Mouse (Mus musculus): ENCODE measurements around the gene Prdm10. TPM values are rescaled to one million over a fixed set of nuclear protein-coding genes. Genes with fewer than 3 reads are reported as not detected.

Prdm10 gene
- polyA plus RNA-seq, 1 experiment from 2014 or later, result 7.9 TPM

GRCm38 (mm10) chr9:31307232-31307631 lies 26.9 kb downstream of the Prdm10 start:
- DNase-seq (ENCODE audit: low spot score, missing footprints), result no peak
- Histone ChIP-seq H3K4me2 (no peak overlapping the region), H3K4me1 (ENCODE audit: control insufficient read depth, insufficient read depth, low read length) (no peaks in the 10 kb centered on the region), H3K27ac (ENCODE audit: low read depth, low read length) (no peak overlapping the region), H3K4me3 (ENCODE audit: low read depth, low read length) (no peak overlapping the region), H3K9ac (ENCODE audit: low read length) (no peak overlapping the region), H3K36me3 (ENCODE audit: control insufficient read depth, insufficient read depth, low read length) (no peaks in the 10 kb centered on the region), H3K9me3 (ENCODE audit: control insufficient read depth, low read length) (no peaks in the 10 kb centered on the region), H3K27me3 (ENCODE audit: control insufficient read depth, insufficient read depth, low read length) (no peaks in the 10 kb centered on the region)
- 89% methylated on average over 3 of the region's 3 CpGs for WGBS
- no peak for ATAC-seq (ENCODE audit: low FRiP score)

DNA sequence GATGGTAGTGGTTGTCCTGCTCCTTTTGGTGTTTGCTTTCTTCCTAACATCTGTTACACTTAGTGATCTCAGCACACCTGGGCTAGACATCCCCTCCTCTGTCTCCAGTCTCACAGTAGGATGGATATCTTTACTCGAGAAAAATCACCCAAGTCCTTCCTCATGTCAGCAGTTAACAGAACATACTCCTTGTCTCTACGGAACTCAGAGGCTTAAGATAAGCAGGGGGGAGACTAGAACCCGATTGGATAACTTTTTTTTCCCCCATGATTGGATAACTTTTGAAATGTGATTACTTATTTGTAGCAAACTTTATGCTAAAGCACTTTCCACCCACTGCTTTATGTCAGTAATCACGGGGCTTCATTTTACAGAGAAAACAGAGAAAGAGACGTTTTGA lies 28.7 kb downstream of the Prdm10 start:
- Histone ChIP-seq H3K4me1 (ENCODE audit: control insufficient read depth, insufficient read depth, low read length) (no peaks in the 10 kb centered on the region), H3K9me3 (ENCODE audit: control insufficient read depth, low read length) (no peaks in the 10 kb centered on the region), H3K27ac (ENCODE audit: low read depth, low read length) (no peak overlapping the region), H3K4me3 (ENCODE audit: low read depth, low read length) (no peak overlapping the region), H3K36me3 (ENCODE audit: control insufficient read depth, insufficient read depth, low read length) (no peaks in the 10 kb centered on the region), H3K9ac (ENCODE audit: low read length) (no peak overlapping the region), H3K27me3 (ENCODE audit: control insufficient read depth, insufficient read depth, low read length) (no peaks in the 10 kb centered on the region), H3K4me2 (no peak overlapping the region)
- no peak for ATAC-seq (ENCODE audit: low FRiP score)
- no peak for DNase-seq (ENCODE audit: low spot score, missing footprints)
- WGBS, result 84% methylated on average over 5 of the region's 5 CpGs

GRCm38 (mm10) chr9:31310662-31311061 lies 30.3 kb downstream of the Prdm10 start:
- no peak overlapping the region for H3K27ac ChIP-seq (ENCODE audit: low read depth, low read length)
- no peak overlapping the region for H3K4me2 ChIP-seq
- no peak overlapping the region for H3K4me3 ChIP-seq (ENCODE audit: low read depth, low read length)
- H3K9ac ChIP-seq (ENCODE audit: low read length), result no peak overlapping the region
- DNase-seq (ENCODE audit: low spot score, missing footprints) (no peak), ATAC-seq (ENCODE audit: low FRiP score) (no peak)
- H3K4me1 ChIP-seq (ENCODE audit: control insufficient read depth, insufficient read depth, low read length), result no peaks in the 10 kb centered on the region
- 95% methylated on average over 4 of the region's 4 CpGs for WGBS
- H3K27me3 ChIP-seq (ENCODE audit: control insufficient read depth, insufficient read depth, low read length), result no peaks in the 10 kb centered on the region
- H3K36me3 ChIP-seq (ENCODE audit: control insufficient read depth, insufficient read depth, low read length), result no peaks in the 10 kb centered on the region
- H3K9me3 ChIP-seq (ENCODE audit: control insufficient read depth, low read length), result no peaks in the 10 kb centered on the region

DNA sequence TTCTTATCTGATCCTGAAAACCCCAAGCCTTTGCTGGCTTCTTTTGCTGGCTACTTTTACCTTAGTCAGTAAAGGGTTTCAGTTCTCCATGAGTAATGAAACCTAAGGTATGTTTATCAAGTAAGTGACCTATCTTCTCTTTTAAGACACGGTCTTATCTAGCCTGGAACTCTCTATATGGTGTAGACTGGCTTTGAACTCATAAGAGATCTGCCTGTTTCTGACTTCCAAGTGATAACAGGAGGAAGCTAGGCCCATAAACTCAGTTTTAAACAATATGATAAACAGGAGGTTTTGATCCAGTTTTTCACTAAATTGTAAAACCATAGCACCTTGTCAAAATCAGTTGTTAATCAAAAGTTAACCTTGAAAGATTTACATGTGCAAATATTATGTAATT lies 33.5 kb downstream of the Prdm10 start:
- H3K4me1 ChIP-seq (ENCODE audit: control insufficient read depth, insufficient read depth, low read length), result no peaks in the 10 kb centered on the region; the same call in 1 of the 2 replicates
- no peak for DNase-seq (ENCODE audit: low spot score, missing footprints)
- H3K36me3 ChIP-seq (ENCODE audit: control insufficient read depth, insufficient read depth, low read length), result no peaks in the 10 kb centered on the region
- H3K27ac ChIP-seq (ENCODE audit: low read depth, low read length), result no peak overlapping the region
- H3K4me2 ChIP-seq, result no peak overlapping the region
- ATAC-seq (ENCODE audit: low FRiP score), result no peak
- no peaks in the 10 kb centered on the region for H3K9me3 ChIP-seq (ENCODE audit: control insufficient read depth, low read length)
- H3K27me3 ChIP-seq (ENCODE audit: control insufficient read depth, insufficient read depth, low read length), result no peaks in the 10 kb centered on the region
- H3K4me3 ChIP-seq (ENCODE audit: low read depth, low read length), result no peak overlapping the region
- H3K9ac ChIP-seq (ENCODE audit: low read length), result no peak overlapping the region
- 91% methylated on average over 1 of the region's 1 CpGs for WGBS

- DNase-seq (ENCODE audit: low spot score, missing footprints) (no peak), ATAC-seq (ENCODE audit: low FRiP score) (no peak)
- Histone ChIP-seq H3K4me3 (ENCODE audit: low read depth, low read length) (no peak overlapping the region), H3K4me2 (no peak overlapping the region), H3K27me3 (ENCODE audit: control insufficient read depth, insufficient read depth, low read length) (no peaks in the 10 kb centered on the region), H3K9ac (ENCODE audit: low read length) (no peak overlapping the region), H3K36me3 (ENCODE audit: control insufficient read depth, insufficient read depth, low read length) (no peaks in the 10 kb centered on the region), H3K27ac (ENCODE audit: low read depth, low read length) (no peak overlapping the region), H3K4me1 (ENCODE audit: control insufficient read depth, insufficient read depth, low read length) (peaks cover 3% of the 10 kb centered on the region; the same call in 1 of the 2 replicates), H3K9me3 (ENCODE audit: control insufficient read depth, low read length) (no peaks in the 10 kb centered on the region)
- 48% methylated on average over 8 of the region's 8 CpGs for WGBS
Measured at GRCm38 (mm10) chr9:31315983-31316382, 35.6 kb downstream of the Prdm10 start.

DNA sequence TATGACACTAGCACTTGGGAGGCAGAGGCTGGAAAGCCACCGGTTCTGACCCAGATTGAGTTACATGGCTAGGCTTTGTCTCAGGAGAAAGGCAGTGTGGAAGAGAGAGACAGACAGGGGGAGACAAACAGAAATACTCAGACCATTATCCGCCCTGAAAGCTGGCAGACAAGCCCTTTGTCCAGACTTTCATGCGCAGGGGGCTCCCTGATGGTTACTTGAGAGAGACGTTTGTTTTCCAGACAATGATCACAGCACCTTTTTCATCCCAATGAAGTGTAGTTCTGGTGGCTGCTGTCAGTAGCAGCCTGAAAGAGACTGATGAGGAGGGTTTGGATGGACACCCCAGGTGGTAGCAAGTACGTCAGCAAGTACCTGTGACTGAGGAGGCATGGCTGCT lies 38.6 kb downstream of the Prdm10 start:
- 37% methylated on average over 5 of the region's 5 CpGs for WGBS
- DNase-seq (ENCODE audit: low spot score, missing footprints) (no peak), ATAC-seq (ENCODE audit: low FRiP score) (no peak)
- Histone ChIP-seq H3K9me3 (ENCODE audit: control insufficient read depth, low read length) (no peaks in the 10 kb centered on the region), H3K4me2 (no peak overlapping the region), H3K27me3 (ENCODE audit: control insufficient read depth, insufficient read depth, low read length) (no peaks in the 10 kb centered on the region), H3K4me1 (ENCODE audit: control insufficient read depth, insufficient read depth, low read length) (peaks cover 12% of the 10 kb centered on the region; the same call in 1 of the 2 replicates), H3K9ac (ENCODE audit: low read length) (no peak overlapping the region), H3K36me3 (ENCODE audit: control insufficient read depth, insufficient read depth, low read length) (no peaks in the 10 kb centered on the region), H3K27ac (ENCODE audit: low read depth, low read length) (no peak overlapping the region), H3K4me3 (ENCODE audit: low read depth, low read length) (no peak overlapping the region)

- Histone ChIP-seq H3K9ac (ENCODE audit: low read length) (no peak overlapping the region), H3K27me3 (ENCODE audit: control insufficient read depth, insufficient read depth, low read length) (no peaks in the 10 kb centered on the region), H3K4me2 (no peak overlapping the region), H3K9me3 (ENCODE audit: control insufficient read depth, low read length) (no peaks in the 10 kb centered on the region), H3K27ac (ENCODE audit: low read depth, low read length) (no peak overlapping the region), H3K4me3 (ENCODE audit: low read depth, low read length) (no peak overlapping the region), H3K36me3 (ENCODE audit: control insufficient read depth, insufficient read depth, low read length) (no peaks in the 10 kb centered on the region), H3K4me1 (ENCODE audit: control insufficient read depth, insufficient read depth, low read length) (peaks cover 13% of the 10 kb centered on the region)
- no peak for ATAC-seq (ENCODE audit: low FRiP score)
- DNase-seq (ENCODE audit: low spot score, missing footprints), result no peak
- WGBS, result 80% methylated on average over 1 of the region's 1 CpGs
Measured at GRCm38 (mm10) chr9:31320734-31321133, 40.4 kb downstream of the Prdm10 start.

GRCm38 (mm10) chr9:31321526-31321925 lies 41.2 kb downstream of the Prdm10 start:
- Histone ChIP-seq H3K36me3 (ENCODE audit: control insufficient read depth, insufficient read depth, low read length) (no peaks in the 10 kb centered on the region), H3K4me1 (ENCODE audit: control insufficient read depth, insufficient read depth, low read length) (peaks cover 17% of the 10 kb centered on the region), H3K27ac (ENCODE audit: low read depth, low read length) (no peak overlapping the region), H3K4me2 (no peak overlapping the region), H3K4me3 (ENCODE audit: low read depth, low read length) (no peak overlapping the region), H3K9ac (ENCODE audit: low read length) (no peak overlapping the region), H3K9me3 (ENCODE audit: control insufficient read depth, low read length) (no peaks in the 10 kb centered on the region), H3K27me3 (ENCODE audit: control insufficient read depth, insufficient read depth, low read length) (no peaks in the 10 kb centered on the region)
- DNase-seq (ENCODE audit: low spot score, missing footprints) (no peak), ATAC-seq (ENCODE audit: low FRiP score) (no peak)
- 43% methylated on average over 4 of the region's 4 CpGs for WGBS

DNA sequence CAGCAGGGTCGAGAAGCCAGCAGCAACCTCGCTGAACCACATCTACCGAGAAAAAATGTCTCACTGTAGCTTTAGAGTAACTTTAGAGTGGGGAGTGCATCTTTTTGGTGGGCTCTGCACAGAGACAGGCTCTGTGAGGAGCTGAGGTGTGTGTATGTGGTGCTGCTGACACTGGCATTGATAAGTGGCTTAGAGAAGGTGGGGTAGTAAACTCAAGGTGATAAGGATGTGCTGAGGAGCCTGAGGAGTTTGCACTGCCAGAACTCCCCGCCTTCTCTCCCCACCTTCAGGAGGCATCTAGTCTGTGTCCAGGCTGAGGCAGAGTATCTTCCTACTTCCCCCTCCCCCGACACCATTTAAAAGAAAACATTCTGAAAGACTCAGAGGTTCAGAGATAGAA lies 41.8 kb downstream of the Prdm10 start:
- no peak overlapping the region for H3K27ac ChIP-seq (ENCODE audit: low read depth, low read length)
- H3K4me2 ChIP-seq, result no peak overlapping the region
- H3K4me3 ChIP-seq (ENCODE audit: low read depth, low read length), result no peak overlapping the region
- H3K9me3 ChIP-seq (ENCODE audit: control insufficient read depth, low read length), result no peaks in the 10 kb centered on the region
- H3K9ac ChIP-seq (ENCODE audit: low read length), result no peak overlapping the region
- H3K36me3 ChIP-seq (ENCODE audit: control insufficient read depth, insufficient read depth, low read length), result no peaks in the 10 kb centered on the region
- no peaks in the 10 kb centered on the region for H3K27me3 ChIP-seq (ENCODE audit: control insufficient read depth, insufficient read depth, low read length)
- 74% methylated on average over 5 of the region's 5 CpGs for WGBS
- H3K4me1 ChIP-seq (ENCODE audit: control insufficient read depth, insufficient read depth, low read length), result peaks cover 17% of the 10 kb centered on the region
- DNase-seq (ENCODE audit: low spot score, missing footprints) (no peak), ATAC-seq (ENCODE audit: low FRiP score) (no peak)

- 83% methylated on average over 3 of the region's 3 CpGs for WGBS
- ATAC-seq (ENCODE audit: low FRiP score) (no peak), DNase-seq (ENCODE audit: low spot score, missing footprints) (no peak)
Measured at GRCm38 (mm10) chr9:31330816-31331215, 50.5 kb downstream of the Prdm10 start.

More at GRCm38 (mm10) chr9:31330816-31331215, 50.5 kb downstream of the Prdm10 start:
- H3K4me2 ChIP-seq, result no peak overlapping the region
- H3K36me3 ChIP-seq (ENCODE audit: control insufficient read depth, insufficient read depth, low read length), result peaks cover 5% of the 10 kb centered on the region; the same call in 1 of the 2 replicates
- no peak overlapping the region for H3K9ac ChIP-seq (ENCODE audit: low read length)
- no peak overlapping the region for H3K27ac ChIP-seq (ENCODE audit: low read depth, low read length)
- no peaks in the 10 kb centered on the region for H3K9me3 ChIP-seq (ENCODE audit: control insufficient read depth, low read length)
- no peak overlapping the region for H3K4me3 ChIP-seq (ENCODE audit: low read depth, low read length)
- peaks cover 4% of the 10 kb centered on the region for H3K4me1 ChIP-seq (ENCODE audit: control insufficient read depth, insufficient read depth, low read length)
- no peaks in the 10 kb centered on the region for H3K27me3 ChIP-seq (ENCODE audit: control insufficient read depth, insufficient read depth, low read length)

All from midbrain, embryonic 11.5 days (tissue).